Mouse (Mus musculus) embryonic fibroblast, embryonic 13.5 days (primary cell): ENCODE results near the gene Gm21969.

ENCODE experiments used
- CTCF ChIP-seq: IDR thresholded peaks from 2 replicates; pipeline ENCODE4 v1.5.1; 2011; ENCODE audit warnings: mild to moderate bottlenecking, control low read depth, low read length, moderate library complexity, borderline replicate concordance; ENCODE audit not compliant: insufficient read depth
- POLR2A ChIP-seq: IDR thresholded peaks from 2 replicates; pipeline ENCODE4 v1.6.1; 2011; ENCODE audit warnings: low read depth, mild to moderate bottlenecking, control low read depth, low read length, moderate library complexity

GRCm38 (mm10) chr4:139601519-139602356 is 1.2 kb upstream of the Gm21969 start:
- TF ChIP-seq CTCF: no peak
- TF ChIP-seq POLR2A: peak; percentile 24; the same call in 1 of the 2 replicates
